Mouse (Mus musculus): Measurements from ENCODE around the gene Cpa3. TPM values are rescaled to one million over a fixed set of nuclear protein-coding genes. Genes with fewer than 3 reads are reported as not detected.

Cpa3 gene
- 1 to 10 TPM; 1.4 TPM for total RNA-seq (2021)

GRCm38 (mm10) chr3:20242050-20242449 lies at the start of gene Cpa3:
Gene Cpa3 (minus strand): TSS chr3:20242181.
- intact Hi-C loops (cut with DNase I) = no loop called here
- DNase-seq (ENCODE audit: low spot score) = no peak

- no peak for DNase-seq (ENCODE audit: low spot score)
- intact Hi-C loops (cut with DNase I) = no loop called here
Observed at GRCm38 (mm10) chr3:20291370-20291769, 49.4 kb upstream of the Cpa3 start.

- intact Hi-C loops (cut with DNase I) = no loop called here
Observed at GRCm38 (mm10) chr3:20288761-20289160, 46.8 kb upstream of the Cpa3 start.

GRCm38 (mm10) chr3:20281796-20282195 lies 39.8 kb upstream of the Cpa3 start:
- intact Hi-C loops (cut with DNase I) = no loop called here
- no peak for DNase-seq (ENCODE audit: low spot score)

More at GRCm38 (mm10) chr3:20288761-20289160, 46.8 kb upstream of the Cpa3 start:
- no peak for DNase-seq (ENCODE audit: low spot score)

- intact Hi-C loops (cut with DNase I) = no loop called here
Observed at GRCm38 (mm10) chr3:20275633-20276032, 33.7 kb upstream of the Cpa3 start, which contains the start of gene Cpb1. Gene Cpb1 (minus strand): TSS chr3:20275733.

GRCm38 (mm10) chr3:20254566-20255479 lies 12.8 kb upstream of the Cpa3 start:
- no peak for DNase-seq (ENCODE audit: low spot score)
- intact Hi-C loops (cut with DNase I) = loop anchor here (5.0 kb wide), 1 partner anchor 252 kb away; no protein-coding TSS in a partner anchor

More at GRCm38 (mm10) chr3:20275633-20276032, 33.7 kb upstream of the Cpa3 start, which contains the start of gene Cpb1:
- DNase-seq (ENCODE audit: low spot score) = no peak

GRCm38 (mm10) chr3:20243913-20244312 lies 1.9 kb upstream of the Cpa3 start:
- intact Hi-C loops (cut with DNase I) = no loop called here
- no peak for DNase-seq (ENCODE audit: low spot score)

- intact Hi-C loops (cut with DNase I) = no loop called here
- DNase-seq (ENCODE audit: low spot score) = no peak
Observed at GRCm38 (mm10) chr3:20239741-20240140, 2.2 kb downstream of the Cpa3 start.

GRCm38 (mm10) chr3:20236965-20237364 lies 5.0 kb downstream of the Cpa3 start:
- DNase-seq (ENCODE audit: low spot score) = no peak
- intact Hi-C loops (cut with DNase I) = no loop called here

- no peak for DNase-seq (ENCODE audit: low spot score)
- intact Hi-C loops (cut with DNase I) = no loop called here
Observed at GRCm38 (mm10) chr3:20229027-20229426, 13.0 kb downstream of the Cpa3 start.

GRCm38 (mm10) chr3:20225429-20225828 lies 16.6 kb downstream of the Cpa3 start:
- intact Hi-C loops (cut with DNase I) = no loop called here
- DNase-seq (ENCODE audit: low spot score) = no peak

- intact Hi-C loops (cut with DNase I) = no loop called here
Observed at GRCm38 (mm10) chr3:20222926-20223698, 18.9 kb downstream of the Cpa3 start.

GRCm38 (mm10) chr3:20222136-20222535 lies 19.8 kb downstream of the Cpa3 start:
- no peak for DNase-seq (ENCODE audit: low spot score)
- intact Hi-C loops (cut with DNase I) = no loop called here

More at GRCm38 (mm10) chr3:20222926-20223698, 18.9 kb downstream of the Cpa3 start:
- no peak for DNase-seq (ENCODE audit: low spot score)

GRCm38 (mm10) chr3:20198869-20199268 lies 43.1 kb downstream of the Cpa3 start:
- no peak for DNase-seq (ENCODE audit: low spot score)
- intact Hi-C loops (cut with DNase I) = loop anchor here (5.0 kb wide), 2 partner anchors 47 to 192 kb away; no protein-coding TSS in a partner anchor

- intact Hi-C loops (cut with DNase I) = loop anchor here (5.0 kb wide), 2 partner anchors 46 to 191 kb away; no protein-coding TSS in a partner anchor
- DNase-seq (ENCODE audit: low spot score) = no peak
Observed at GRCm38 (mm10) chr3:20197878-20198277, 44.1 kb downstream of the Cpa3 start.

- DNase-seq (ENCODE audit: low spot score) = no peak
- intact Hi-C loops (cut with DNase I) = no loop called here
Observed at GRCm38 (mm10) chr3:20188976-20189675, 52.9 kb downstream of the Cpa3 start.

- no peak for DNase-seq (ENCODE audit: low spot score)
- intact Hi-C loops (cut with DNase I) = no loop called here
Observed at GRCm38 (mm10) chr3:20172394-20172793, 69.6 kb downstream of the Cpa3 start.

GRCm38 (mm10) chr3:20167487-20167886 lies 74.5 kb downstream of the Cpa3 start:
- intact Hi-C loops (cut with DNase I) = no loop called here
- DNase-seq (ENCODE audit: low spot score) = no peak
